Mouse (Mus musculus) Patski (cell line): Measurements from ENCODE around the gene Tgfa. TPM values are rescaled to one million over a fixed set of nuclear protein-coding genes. Genes with fewer than 3 reads are reported as not detected.

Experiments used
- ATAC-seq: fragments of 100-300 bp; one replicate; pipeline ENCODE4 v1.8.0; 2021
- CTCF ChIA-PET: fragments of 350-600 bp; sonication (Branson Sonifier 250); formaldehyde crosslinking; loops from one replicate; lab custom pipeline; 2022; ENCODE audit warnings: inconsistent platforms; lab: Charles Lee
- POLR2A ChIA-PET: fragments of 350-600 bp; sonication (Branson Sonifier 250); formaldehyde crosslinking; loops from one replicate; lab custom pipeline; 2022; ENCODE audit warnings: antibody characterized with exemption, inconsistent platforms; lab: Charles Lee
- DNase-seq: peaks from one replicate; pipeline ENCODE4 v3.0.0-alpha.2; 2011; ENCODE audit warnings: low read depth, low spot score
- H3K27me3 ChIP-seq: fragments of 371-371 bp; one replicate; pipeline ENCODE4 v1.5.1; 2021
- CTCF ChIP-seq: fragments of 100-300 bp; IDR thresholded peaks from one replicate; pipeline ENCODE4 v1.5.1; 2021
- in situ Hi-C: fragments of 300-500 bp; cut with MboI; formaldehyde crosslinking; loops from 3 replicates; pipeline ENCODE4 v1.11.1; 2018; ENCODE audit warnings: low pct_unique_long_range_greater_than_20kb, mixed read lengths
- polyA plus RNA-seq: library from polyadenylated mRNA; unstranded; gene quantifications from one replicate; pipeline ENCODE4 v1.2.3, GENCODE M21; 2021

Gene Tgfa
- polyA plus RNA-seq, 1 experiment from 2014 or later = 3.1 TPM

- ATAC-seq = no peak
- CTCF ChIA-PET = interaction anchor here (1.3 to 1.7 kb wide), 2 partner anchors 11 to 15 kb away, joined by 3 to 7 read pairs; no protein-coding TSS in a partner anchor
- POLR2A ChIA-PET = interaction anchor here (0.9 kb wide), 1 partner anchor 29 kb away, joined by 3 read pairs; no protein-coding TSS in a partner anchor
- no peaks in the 10 kb centered on the region for H3K27me3 ChIP-seq
- in situ Hi-C loops = no loop called here
- DNase-seq = no peak
- TF ChIP-seq CTCF = no peak
Measured at GRCm38 (mm10) chr6:86209133-86210016, 14.4 kb downstream of the Tgfa start.

GRCm38 (mm10) chr6:86210017-86210408 is 15.0 kb downstream of the Tgfa start:
- DNase-seq (no peak), ATAC-seq (no peak)
- no peaks in the 10 kb centered on the region for H3K27me3 ChIP-seq
- in situ Hi-C loops = no loop called here
- TF ChIP-seq CTCF = no peak
- ChIA-PET POLR2A (interaction anchor here (0.9 kb wide), 1 partner anchor 29 kb away, joined by 3 read pairs; no protein-coding TSS in a partner anchor), CTCF (interaction anchor here (1.3 to 1.7 kb wide), 2 partner anchors 10 to 16 kb away, joined by 3 to 7 read pairs; no protein-coding TSS in a partner anchor)

- in situ Hi-C loops = no loop called here
- ATAC-seq (no peak), DNase-seq (no peak)
- TF ChIP-seq CTCF = no peak
- POLR2A ChIA-PET = no interaction called here
- CTCF ChIA-PET = interaction anchor here (1.3 kb wide), 1 partner anchor 10 kb away, joined by 3 read pairs; no protein-coding TSS in a partner anchor
- H3K27me3 ChIP-seq = no peaks in the 10 kb centered on the region
Measured at GRCm38 (mm10) chr6:86210619-86211018, 15.6 kb downstream of the Tgfa start.

DNA sequence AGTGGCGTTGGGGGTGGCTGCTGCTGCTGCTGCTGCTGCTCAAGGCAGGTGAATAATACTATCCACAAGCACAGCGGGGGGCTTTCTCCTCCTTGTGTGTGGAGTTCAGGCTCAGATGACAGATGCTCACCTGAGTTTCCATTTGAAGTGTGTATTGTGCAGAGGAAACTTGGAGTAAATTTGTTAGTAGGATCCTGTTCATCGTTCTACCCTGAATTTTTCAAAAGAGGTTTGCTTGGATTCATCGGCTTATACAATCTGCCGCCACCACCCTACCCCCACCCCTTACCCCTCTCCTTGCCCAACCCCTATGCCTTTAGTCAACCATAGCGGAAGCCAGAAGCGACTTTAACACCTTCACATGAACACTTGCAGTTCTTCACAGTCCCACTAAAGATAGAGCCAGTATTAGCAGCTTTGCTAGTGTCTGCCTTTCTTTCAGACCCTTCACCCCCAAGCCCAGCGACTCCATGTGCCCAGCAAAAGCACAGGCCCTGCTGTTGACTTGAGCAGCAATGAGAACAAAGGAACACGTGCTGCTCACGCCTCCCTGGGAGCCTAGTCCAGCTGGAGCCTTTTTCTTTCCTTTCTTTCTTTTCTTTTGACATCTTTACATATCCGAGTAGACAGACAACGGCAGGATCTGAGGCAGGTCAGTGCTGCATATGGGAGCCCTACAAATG is 16.2 kb downstream of the Tgfa start:
- ChIA-PET POLR2A (no interaction called here), CTCF (interaction anchor here (1.3 kb wide), 1 partner anchor 9 kb away, joined by 3 read pairs; no protein-coding TSS in a partner anchor)
- no peaks in the 10 kb centered on the region for H3K27me3 ChIP-seq
- in situ Hi-C loops = no loop called here
- DNase-seq (no peak), ATAC-seq (no peak)
- no peak for TF ChIP-seq CTCF

- ChIA-PET CTCF (interaction anchor here (1.8 kb wide), 1 partner anchor 8 kb away, joined by 4 read pairs; no protein-coding TSS in a partner anchor), POLR2A (interaction anchor here (0.8 kb wide), 1 partner anchor 13 kb away, joined by 5 read pairs; no protein-coding TSS in a partner anchor)
- no peak for TF ChIP-seq CTCF
- ATAC-seq = no peak
- in situ Hi-C loops = no loop called here
- no peaks in the 10 kb centered on the region for H3K27me3 ChIP-seq
- no peak for DNase-seq
Measured at GRCm38 (mm10) chr6:86212871-86213640, 18.0 kb downstream of the Tgfa start.

DNA sequence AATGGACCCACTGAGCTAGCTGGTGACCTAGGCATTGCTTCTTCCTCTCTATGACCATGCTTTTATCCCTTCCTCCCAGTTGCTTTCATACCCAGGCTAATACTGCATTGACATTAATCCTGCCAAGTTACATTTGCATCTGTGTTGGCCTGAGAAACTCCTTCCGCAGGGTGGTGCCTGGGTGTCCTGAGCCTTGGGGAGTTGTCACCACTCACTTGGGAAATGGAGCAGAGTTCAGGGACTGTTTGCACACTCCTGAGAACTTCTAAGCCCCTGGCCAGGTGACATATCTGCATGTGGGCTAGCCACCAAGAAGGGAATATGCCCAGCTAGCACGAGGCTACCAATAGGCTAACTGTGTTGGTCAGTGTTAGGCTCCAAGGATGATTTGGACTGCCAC is 23.0 kb downstream of the Tgfa start:
- in situ Hi-C loops = no loop called here
- ChIA-PET CTCF (no interaction called here), POLR2A (no interaction called here)
- DNase-seq (no peak), ATAC-seq (no peak)
- TF ChIP-seq CTCF = no peak
- H3K27me3 ChIP-seq = no peaks in the 10 kb centered on the region

GRCm38 (mm10) chr6:86218739-86219138 is 23.7 kb downstream of the Tgfa start:
- DNase-seq (no peak), ATAC-seq (no peak)
- ChIA-PET POLR2A (no interaction called here), CTCF (no interaction called here)
- in situ Hi-C loops = no loop called here
- no peak for TF ChIP-seq CTCF
- no peaks in the 10 kb centered on the region for H3K27me3 ChIP-seq

DNA sequence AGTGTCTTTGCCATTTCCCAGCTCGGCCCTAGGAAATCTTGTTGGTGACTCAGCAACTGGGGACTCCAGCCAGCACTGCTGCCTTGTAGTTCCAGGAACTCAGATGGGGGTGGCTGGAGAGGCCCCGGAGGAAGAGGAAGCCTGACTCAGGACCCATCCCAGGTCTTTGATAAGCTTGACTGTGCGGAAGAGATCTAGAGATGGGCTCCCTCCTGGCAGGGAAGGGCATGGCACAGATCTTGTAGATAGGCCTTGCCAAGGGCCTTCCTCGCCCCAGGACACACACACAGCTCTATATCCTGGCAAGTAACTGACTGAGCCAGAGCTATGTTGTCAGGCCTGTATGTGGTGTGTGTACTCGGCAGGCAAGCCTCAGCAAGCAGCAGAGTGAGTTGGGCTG is 24.5 kb downstream of the Tgfa start:
- H3K27me3 ChIP-seq = no peaks in the 10 kb centered on the region
- CTCF ChIA-PET = no interaction called here
- POLR2A ChIA-PET = no interaction called here
- no peak for TF ChIP-seq CTCF
- in situ Hi-C loops = no loop called here
- ATAC-seq (no peak), DNase-seq (no peak)

- no peak for ATAC-seq
- H3K27me3 ChIP-seq = no peaks in the 10 kb centered on the region
- DNase-seq = no peak
- ChIA-PET CTCF (interaction anchor here (0.7 kb wide), 1 partner anchor 10 kb away, joined by 3 read pairs; no protein-coding TSS in a partner anchor), POLR2A (no interaction called here)
- TF ChIP-seq CTCF = no peak
- in situ Hi-C loops = no loop called here
Measured at GRCm38 (mm10) chr6:86220171-86220570, 25.1 kb downstream of the Tgfa start.

- TF ChIP-seq CTCF = no peak
- ChIA-PET POLR2A (no interaction called here), CTCF (no interaction called here)
- in situ Hi-C loops = no loop called here
- no peak for DNase-seq
- no peak for ATAC-seq
- H3K27me3 ChIP-seq = no peaks in the 10 kb centered on the region
Measured at GRCm38 (mm10) chr6:86222381-86222780, 27.4 kb downstream of the Tgfa start.
